Mouse (Mus musculus) embryonic facial prominence, embryonic 11.5 days (tissue): ENCODE measurements around the gene Supv3l1. TPM values are rescaled to one million over a fixed set of nuclear protein-coding genes. Genes with fewer than 3 reads are reported as not detected.

Source experiments
- polyA plus RNA-seq: library from polyadenylated mRNA; unstranded; fragments of >200 nt; fragmentation: Nextera tagmentation; extraction: Ambion mirVana; gene quantifications from 2 replicates; pipeline ENCODE4 v1.2.1, GENCODE M21; 2014

Gene Supv3l1
- polyA plus RNA-seq, 1 experiment from 2014 or later, result 31.2 TPM

Other genes starting within 250 kb of the Supv3l1 start
- gene Tspan15, start 218.5 kb downstream of the Supv3l1 start, polyA plus RNA-seq, result 12.2 and 13.3 TPM in 2 replicates
- not detected in 2 replicates for gene Tacr2, start 197.3 kb downstream of the Supv3l1 start, polyA plus RNA-seq
- 19.9 and 21.6 TPM in 2 replicates for gene Hk1, start 69.8 kb downstream of the Supv3l1 start, polyA plus RNA-seq
- 0.11 and 0.41 TPM in 2 replicates for gene Hkdc1, start 27.2 kb downstream of the Supv3l1 start, polyA plus RNA-seq
- gene 4930507D05Rik, start 249 bp downstream of the Supv3l1 start, polyA plus RNA-seq, result 0.89 and 1.2 TPM in 2 replicates
- gene Vps26a, start 37.1 kb upstream of the Supv3l1 start, polyA plus RNA-seq, result 95.0 and 101 TPM in 2 replicates
- 4.1 and 6.9 TPM in 2 replicates for gene Srgn, start 77.7 kb upstream of the Supv3l1 start, polyA plus RNA-seq
- gene Kif1bp, start 128.7 kb upstream of the Supv3l1 start, polyA plus RNA-seq, result 48.5 and 50.7 TPM in 2 replicates
- 38.6 and 40.8 TPM in 2 replicates for gene Ddx21, start 152.5 kb upstream of the Supv3l1 start, polyA plus RNA-seq
- 167 and 187 TPM in 2 replicates for gene Ddx50, start 201.5 kb upstream of the Supv3l1 start, polyA plus RNA-seq